Mouse (Mus musculus): ENCODE data around the gene Axin2. TPM values are rescaled to one million over a fixed set of nuclear protein-coding genes. Genes with fewer than 3 reads are reported as not detected.

The Axin2 gene
- total and polyA plus RNA-seq, 2 experiments from 2014 or later = 0.90 to 2.8 TPM

GRCm38 (mm10) chr11:108891111-108891870, 28.9 kb upstream of the Axin2 start:
- Histone ChIP-seq H3K27ac (ENCODE audit: low read depth) (peak overlapping the region; percentile 30), H3K4me3 (ENCODE audit: low read depth, low read length) (peak overlapping the region; percentile 42), H3K27me3 (ENCODE audit: control insufficient read depth, insufficient read depth, low read length) (peaks cover 3% of the 10 kb centered on the region; the same call in 1 of the 2 replicates), H3K4me2 (ENCODE audit: low read depth, low read length) (peak overlapping the region; percentile 58), H3K9me3 (replicated peaks; ENCODE audit: control insufficient read depth, low read length) (no peaks in the 10 kb centered on the region), H3K36me3 (replicated peaks; ENCODE audit: control insufficient read depth, insufficient read depth, low read length) (no peaks in the 10 kb centered on the region), H3K9ac (replicated peaks; ENCODE audit: low read depth, low read length) (peak overlapping the region; percentile 30), H3K4me1 (ENCODE audit: control insufficient read depth, insufficient read depth) (peaks cover 9% of the 10 kb centered on the region; the same call in 1 of the 2 replicates)
- 3% methylated on average over 17 of the region's 17 CpGs for WGBS
- DNase-seq (ENCODE audit: low spot score) (peak; percentile 56), ATAC-seq (ENCODE audit: insufficient read depth, low read depth) (peak; percentile 95)
- no peak for TF ChIP-seq CTCF (IDR thresholded peaks at IDR 0.05; ENCODE audit: low read depth)
- no peak for TF ChIP-seq EP300 (IDR thresholded peaks at IDR 0.05; ENCODE audit: low read depth)

GRCm38 (mm10) chr11:108891871-108892380, 28.2 kb upstream of the Axin2 start:
- Histone ChIP-seq H3K36me3 (replicated peaks; ENCODE audit: control insufficient read depth, insufficient read depth, low read length) (no peaks in the 10 kb centered on the region), H3K9me3 (replicated peaks; ENCODE audit: control insufficient read depth, low read length) (no peaks in the 10 kb centered on the region), H3K4me1 (ENCODE audit: control insufficient read depth, insufficient read depth) (peaks cover 9% of the 10 kb centered on the region; the same call in 1 of the 2 replicates), H3K4me2 (ENCODE audit: low read depth, low read length) (peak overlapping the region; percentile 58), H3K4me3 (ENCODE audit: low read depth, low read length) (peak overlapping the region; percentile 42), H3K27ac (ENCODE audit: low read depth) (no peak overlapping the region), H3K27me3 (ENCODE audit: control insufficient read depth, insufficient read depth, low read length) (peaks cover 3% of the 10 kb centered on the region; the same call in 1 of the 2 replicates), H3K9ac (replicated peaks; ENCODE audit: low read depth, low read length) (peak overlapping the region; percentile 30)
- ATAC-seq (ENCODE audit: insufficient read depth, low read depth) (no peak), DNase-seq (ENCODE audit: low spot score) (no peak)
- no peak for TF ChIP-seq EP300 (IDR thresholded peaks at IDR 0.05; ENCODE audit: low read depth)
- no peak for TF ChIP-seq CTCF (IDR thresholded peaks at IDR 0.05; ENCODE audit: low read depth)
- WGBS = 4% methylated on average over 21 of the region's 21 CpGs

GRCm38 (mm10) chr11:108892406-108892805, 27.7 kb upstream of the Axin2 start:
- Histone ChIP-seq H3K27ac (ENCODE audit: low read depth) (no peak overlapping the region), H3K4me3 (ENCODE audit: low read depth, low read length) (no peak overlapping the region), H3K4me1 (ENCODE audit: control insufficient read depth, insufficient read depth) (peaks cover 9% of the 10 kb centered on the region; the same call in 1 of the 2 replicates), H3K27me3 (ENCODE audit: control insufficient read depth, insufficient read depth, low read length) (peaks cover 4% of the 10 kb centered on the region), H3K9me3 (replicated peaks; ENCODE audit: control insufficient read depth, low read length) (no peaks in the 10 kb centered on the region), H3K36me3 (replicated peaks; ENCODE audit: control insufficient read depth, insufficient read depth, low read length) (no peaks in the 10 kb centered on the region), H3K4me2 (ENCODE audit: low read depth, low read length) (no peak overlapping the region), H3K9ac (replicated peaks; ENCODE audit: low read depth, low read length) (no peak overlapping the region)
- ATAC-seq (ENCODE audit: insufficient read depth, low read depth) = no peak
- WGBS = 46% methylated on average over 7 of the region's 7 CpGs
- DNase-seq (ENCODE audit: low spot score) = no peak
- TF ChIP-seq CTCF (IDR thresholded peaks at IDR 0.05; ENCODE audit: low read depth) (no peak), EP300 (IDR thresholded peaks at IDR 0.05; ENCODE audit: low read depth) (no peak)

GRCm38 (mm10) chr11:108893232-108893790, 26.8 kb upstream of the Axin2 start:
- H3K27me3 ChIP-seq (ENCODE audit: control insufficient read depth, insufficient read depth, low read length) = peaks cover 10% of the 10 kb centered on the region
- TF ChIP-seq EP300 (IDR thresholded peaks at IDR 0.05; ENCODE audit: low read depth) (no peak), CTCF (IDR thresholded peaks at IDR 0.05; ENCODE audit: low read depth) (no peak)
- no peak overlapping the region for H3K9ac ChIP-seq (replicated peaks; ENCODE audit: low read depth, low read length)
- H3K27ac ChIP-seq (ENCODE audit: low read depth) = no peak overlapping the region
- ATAC-seq (ENCODE audit: insufficient read depth, low read depth) (no peak), DNase-seq (ENCODE audit: low spot score) (no peak)
- no peak overlapping the region for H3K4me3 ChIP-seq (ENCODE audit: low read depth, low read length)
- H3K4me2 ChIP-seq (ENCODE audit: low read depth, low read length) = no peak overlapping the region
- H3K9me3 ChIP-seq (replicated peaks; ENCODE audit: control insufficient read depth, low read length) = no peaks in the 10 kb centered on the region
- 73% methylated on average over 12 of the region's 12 CpGs for WGBS
- no peaks in the 10 kb centered on the region for H3K36me3 ChIP-seq (replicated peaks; ENCODE audit: control insufficient read depth, insufficient read depth, low read length)
- peaks cover 9% of the 10 kb centered on the region; the same call in 1 of the 2 replicates for H3K4me1 ChIP-seq (ENCODE audit: control insufficient read depth, insufficient read depth)

GRCm38 (mm10) chr11:108893855-108894510, 26.2 kb upstream of the Axin2 start:
- Histone ChIP-seq H3K9ac (replicated peaks; ENCODE audit: low read depth, low read length) (no peak overlapping the region), H3K27ac (ENCODE audit: low read depth) (no peak overlapping the region), H3K9me3 (replicated peaks; ENCODE audit: control insufficient read depth, low read length) (no peaks in the 10 kb centered on the region), H3K36me3 (replicated peaks; ENCODE audit: control insufficient read depth, insufficient read depth, low read length) (no peaks in the 10 kb centered on the region), H3K4me1 (ENCODE audit: control insufficient read depth, insufficient read depth) (peaks cover 9% of the 10 kb centered on the region; the same call in 1 of the 2 replicates), H3K27me3 (ENCODE audit: control insufficient read depth, insufficient read depth, low read length) (peaks cover 10% of the 10 kb centered on the region), H3K4me3 (ENCODE audit: low read depth, low read length) (no peak overlapping the region), H3K4me2 (ENCODE audit: low read depth, low read length) (no peak overlapping the region)
- TF ChIP-seq EP300 (IDR thresholded peaks at IDR 0.05; ENCODE audit: low read depth) = no peak
- TF ChIP-seq CTCF (IDR thresholded peaks at IDR 0.05; ENCODE audit: low read depth) = no peak
- ATAC-seq (ENCODE audit: insufficient read depth, low read depth) (no peak), DNase-seq (ENCODE audit: low spot score) (no peak)
- WGBS = 66% methylated on average over 10 of the region's 10 CpGs

Data from heart, postnatal 0 days (tissue).